ENCODE assay signal across 22 mouse cellular contexts in genomic region chr7:130827844-130828403, GRCm38 (mm10). TPM values are rescaled to one million over a fixed set of nuclear protein-coding genes. Genes with fewer than 3 reads are reported as not detected.
DNase-seq lines count a peak whose midpoint lies in the region; ATAC-seq and TF ChIP-seq lines count a peak whose summit lies in the region.
"Had no signal": no experiment of that assay in that cellular context is flagged by ENCODE, and none has a peak within 500 bp of the region (broad histone marks: within the 10 kb centered on the region; RNA-seq: fewer than 3 reads in every experiment).

No protein-coding gene starts in this region.

- no peak overlapping the region for H3K4me3 ChIP-seq in liver, postnatal 0 days (ENCODE audit: low read depth, low read length)
- no peak overlapping the region for H3K4me3 ChIP-seq in hindbrain, embryonic 16.5 days (ENCODE audit: low read length)
- H3K4me3 ChIP-seq: embryonic facial prominence, embryonic 12.5 days; erythroblast, embryonic 14.5 days; heart, embryonic 10.5 days; intestine, embryonic 15.5 days; limb, embryonic 10.5 days; megakaryocyte, embryonic 14.5 days; midbrain, embryonic 15.5 days had no signal

- H3K9me3 ChIP-seq in liver, postnatal 0 days (ENCODE audit: low read length): no peaks in the 10 kb centered on the region
- no peaks in the 10 kb centered on the region for H3K9me3 ChIP-seq in hindbrain, embryonic 16.5 days (ENCODE audit: control insufficient read depth, low read length)
- H3K9me3 ChIP-seq: embryonic facial prominence, embryonic 12.5 days; heart, embryonic 10.5 days; intestine, embryonic 15.5 days; limb, embryonic 10.5 days; megakaryocyte, embryonic 14.5 days; midbrain, embryonic 15.5 days had no signal

- no peaks in the 10 kb centered on the region for H3K36me3 ChIP-seq in liver, postnatal 0 days (replicated peaks; ENCODE audit: insufficient read depth, low read length)
- no peaks in the 10 kb centered on the region for H3K36me3 ChIP-seq in hindbrain, embryonic 16.5 days (ENCODE audit: control insufficient read depth, insufficient read depth, low read length)
- H3K36me3 ChIP-seq: embryonic facial prominence, embryonic 12.5 days; heart, embryonic 10.5 days; intestine, embryonic 15.5 days; limb, embryonic 10.5 days; midbrain, embryonic 15.5 days had no signal

- 0 out of 2 replicates have a peak overlapping the region, but pooled peaks have one; percentile 18 for H3K4me2 ChIP-seq in liver, postnatal 0 days (ENCODE audit: low read depth, low read length)
- no peak overlapping the region for H3K4me2 ChIP-seq in hindbrain, embryonic 16.5 days (ENCODE audit: low read length)
- H3K4me2 ChIP-seq: embryonic facial prominence, embryonic 12.5 days; intestine, embryonic 15.5 days; liver, embryonic 11.5 days; lung, embryonic 14.5 days; midbrain, embryonic 15.5 days had no signal

- H3K27me3 ChIP-seq in liver, postnatal 0 days (ENCODE audit: insufficient read depth, low read length): no peaks in the 10 kb centered on the region
- H3K27me3 ChIP-seq in hindbrain, embryonic 16.5 days (replicated peaks; ENCODE audit: control insufficient read depth, insufficient read depth, low read length): no peaks in the 10 kb centered on the region
- H3K27me3 ChIP-seq: embryonic facial prominence, embryonic 12.5 days; intestine, embryonic 15.5 days; midbrain, embryonic 15.5 days; Patski had no signal

- no peaks in the 10 kb centered on the region for H3K4me1 ChIP-seq in liver, postnatal 0 days (ENCODE audit: insufficient read depth)
- H3K4me1 ChIP-seq in hindbrain, embryonic 16.5 days (ENCODE audit: control insufficient read depth, insufficient read depth, low read depth, low read length): no peaks in the 10 kb centered on the region
- H3K4me1 ChIP-seq: embryonic facial prominence, embryonic 12.5 days; intestine, embryonic 15.5 days; limb, embryonic 10.5 days; midbrain, embryonic 15.5 days had no signal

- no peak for TF ChIP-seq CTCF in liver, postnatal 0 days (IDR thresholded peaks at IDR 0.05; ENCODE audit: low read depth)

- no peak for TF ChIP-seq EP300 in liver, postnatal 0 days (IDR thresholded peaks at IDR 0.05; ENCODE audit: low read depth)

- WGBS in liver, postnatal 0 days (ENCODE audit: insufficient replicate concordance): 74% methylated on average over 9 of the region's 9 CpGs
- WGBS in hindbrain, embryonic 16.5 days: 89% methylated on average over 9 of the region's 9 CpGs

- DNase-seq in liver, postnatal 0 days: no peak
- no peak for DNase-seq in liver
- peak; percentile 78 for DNase-seq in A20 (ENCODE audit: low read depth, low spot score)
- DNase-seq in T-cell, adult 2 months (ENCODE audit: low spot score): peak; percentile 29
- peak; percentile 53 to 71 for DNase-seq in natural killer cell, adult 2 months (ENCODE audit: low spot score in 2 of 2)
- no peak for DNase-seq in kidney, postnatal 25 days

- H3K9ac ChIP-seq in liver, postnatal 0 days (replicated peaks): no peak overlapping the region
- H3K9ac ChIP-seq in hindbrain, embryonic 16.5 days (ENCODE audit: low read depth, low read length): no peak overlapping the region
- H3K9ac ChIP-seq: embryonic facial prominence, embryonic 12.5 days; intestine, embryonic 15.5 days; lung, embryonic 14.5 days; midbrain, embryonic 15.5 days had no signal

- no peak for ATAC-seq in liver, postnatal 0 days
- no peak for ATAC-seq in hindbrain, embryonic 16.5 days
- ATAC-seq: forebrain, embryonic 14.5 days; intestine, embryonic 15.5 days; midbrain, embryonic 15.5 days; Patski had no signal

- H3K27ac ChIP-seq in liver, postnatal 0 days (ENCODE audit: low read depth): no peak overlapping the region
- H3K27ac ChIP-seq in hindbrain, embryonic 16.5 days (ENCODE audit: low read depth, low read length): no peak overlapping the region
- H3K27ac ChIP-seq: embryonic facial prominence, embryonic 12.5 days; heart, embryonic 10.5 days; intestine, embryonic 15.5 days; limb, embryonic 10.5 days; midbrain, embryonic 15.5 days had no signal

RNA-seq across cellular contexts. Expression of gene Plekha1, which starts 37.6 kb away (rescaled TPM):
- 12.8 and 15.8 TPM in 2 replicates for polyA plus RNA-seq in liver, postnatal 0 days (2015; fragmentation: Nextera tagmentation; extraction: Ambion mirVana)
- 59.0 and 60.4 TPM in 2 replicates for polyA plus RNA-seq in hindbrain, embryonic 16.5 days (2015; fragmentation: Nextera tagmentation; extraction: Ambion mirVana)
- polyA plus RNA-seq: erythroblast, embryonic 14.5 days had no signal

RNA-seq across cellular contexts. Expression of gene Btbd16, which starts 54.1 kb away (rescaled TPM):
- polyA plus RNA-seq in liver, postnatal 0 days (2015; fragmentation: Nextera tagmentation; extraction: Ambion mirVana): 0.38 and 0.52 TPM in 2 replicates
- polyA plus RNA-seq in hindbrain, embryonic 16.5 days (2015; fragmentation: Nextera tagmentation; extraction: Ambion mirVana): not detected in 2 replicates
- polyA plus RNA-seq: brain, embryonic 14.5 days; erythroblast, embryonic 14.5 days; forebrain, embryonic 14.5 days; hindbrain, embryonic 11.5 days; kidney, embryonic 14.5 days; limb, embryonic 10.5 days; liver, embryonic 11.5 days; lung, embryonic 14.5 days; midbrain, embryonic 15.5 days; neural tube, embryonic 11.5 days had no signal

Comparison
In these comparisons a context has a peak if more than half of its experiments do, and no peak if none do; other contexts are left out.
1. DNase-seq: peak in A20 (single experiment), T-cell, adult 2 months (single experiment) and natural killer cell, adult 2 months (2 of 2); none in liver, postnatal 0 days (single experiment), liver (single experiment) and kidney, postnatal 25 days (0 of 2).